Mouse (Mus musculus): ENCODE measurements around the gene Skiv2l. TPM values are rescaled to one million over a fixed set of nuclear protein-coding genes. Genes with fewer than 3 reads are reported as not detected.

The Skiv2l gene
- polyA plus RNA-seq, 1 experiment from 2014 or later: 39.2 TPM

GRCm38 (mm10) chr17:34881166-34881565 lies 31.2 kb upstream of the Skiv2l start:
- no peak overlapping the region for H3K27ac ChIP-seq (ENCODE audit: low read length)
- no peaks in the 10 kb centered on the region for H3K9me3 ChIP-seq (ENCODE audit: control insufficient read depth, low read length)
- no peaks in the 10 kb centered on the region for H3K36me3 ChIP-seq (ENCODE audit: control insufficient read depth, insufficient read depth, low read length)
- no peaks in the 10 kb centered on the region; the same call in 1 of the 2 replicates for H3K27me3 ChIP-seq (replicated peaks; ENCODE audit: control insufficient read depth, insufficient read depth, low read length)
- H3K4me1 ChIP-seq (ENCODE audit: control insufficient read depth, insufficient read depth, low read length): 0 out of 2 replicates have a peak, but pooled peaks cover 2% of the 10 kb centered on the region
- H3K4me2 ChIP-seq (ENCODE audit: low read depth, low read length): peak overlapping the region; percentile 50
- H3K4me3 ChIP-seq (ENCODE audit: low read length): peak overlapping the region; percentile 35
- peak overlapping the region; percentile 49 for H3K9ac ChIP-seq (ENCODE audit: low read depth, low read length)
- ATAC-seq: peak; percentile 19; the same call in 1 of the 2 replicates

GRCm38 (mm10) chr17:34879336-34879879 lies 29.4 kb upstream of the Skiv2l start, which contains the start of gene Zbtb12:
Zbtb12 (plus strand) TSS chr17:34879483.
- ATAC-seq: no peak
- Histone ChIP-seq H3K4me1 (ENCODE audit: control insufficient read depth, insufficient read depth, low read length) (0 out of 2 replicates have a peak, but pooled peaks cover 2% of the 10 kb centered on the region), H3K36me3 (ENCODE audit: control insufficient read depth, insufficient read depth, low read length) (no peaks in the 10 kb centered on the region), H3K27ac (ENCODE audit: low read length) (no peak within 1 kb of the TSS), H3K4me3 (ENCODE audit: low read length) (no peak within 1 kb of the TSS), H3K4me2 (ENCODE audit: low read depth, low read length) (no peak within 1 kb of the TSS), H3K9me3 (ENCODE audit: control insufficient read depth, low read length) (no peaks in the 10 kb centered on the region), H3K9ac (ENCODE audit: low read depth, low read length) (peak within 1 kb of the TSS; percentile 1; the same call in 1 of the 2 replicates), H3K27me3 (replicated peaks; ENCODE audit: control insufficient read depth, insufficient read depth, low read length) (no peaks in the 10 kb centered on the region; the same call in 1 of the 2 replicates)
- 55% methylated on average over 11 of the region's 11 CpGs for WGBS

GRCm38 (mm10) chr17:34874321-34874720 lies 24.3 kb upstream of the Skiv2l start:
- Histone ChIP-seq H3K4me1 (ENCODE audit: control insufficient read depth, insufficient read depth, low read length) (no peaks in the 10 kb centered on the region), H3K4me3 (ENCODE audit: low read length) (no peak overlapping the region), H3K27ac (ENCODE audit: low read length) (no peak overlapping the region), H3K9ac (ENCODE audit: low read depth, low read length) (no peak overlapping the region), H3K36me3 (ENCODE audit: control insufficient read depth, insufficient read depth, low read length) (no peaks in the 10 kb centered on the region), H3K9me3 (ENCODE audit: control insufficient read depth, low read length) (no peaks in the 10 kb centered on the region), H3K4me2 (ENCODE audit: low read depth, low read length) (no peak overlapping the region), H3K27me3 (replicated peaks; ENCODE audit: control insufficient read depth, insufficient read depth, low read length) (no peaks in the 10 kb centered on the region)
- 86% methylated on average over 6 of the region's 6 CpGs for WGBS
- no peak for ATAC-seq

GRCm38 (mm10) chr17:34865981-34866380 lies 16.0 kb upstream of the Skiv2l start:
- H3K4me3 ChIP-seq (ENCODE audit: low read length): no peak overlapping the region
- H3K27ac ChIP-seq (ENCODE audit: low read length): peak overlapping the region; percentile 10; the same call in 1 of the 2 replicates
- no peaks in the 10 kb centered on the region for H3K9me3 ChIP-seq (ENCODE audit: control insufficient read depth, low read length)
- H3K9ac ChIP-seq (ENCODE audit: low read depth, low read length): no peak overlapping the region
- no peak overlapping the region for H3K4me2 ChIP-seq (ENCODE audit: low read depth, low read length)
- H3K4me1 ChIP-seq (ENCODE audit: control insufficient read depth, insufficient read depth, low read length): peaks cover 10% of the 10 kb centered on the region; the same call in 1 of the 2 replicates
- no peak for ATAC-seq
- WGBS: 51% methylated on average over 7 of the region's 7 CpGs
- no peaks in the 10 kb centered on the region for H3K36me3 ChIP-seq (ENCODE audit: control insufficient read depth, insufficient read depth, low read length)
- H3K27me3 ChIP-seq (replicated peaks; ENCODE audit: control insufficient read depth, insufficient read depth, low read length): no peaks in the 10 kb centered on the region

- Histone ChIP-seq H3K9me3 (ENCODE audit: control insufficient read depth, low read length) (no peaks in the 10 kb centered on the region), H3K27me3 (replicated peaks; ENCODE audit: control insufficient read depth, insufficient read depth, low read length) (no peaks in the 10 kb centered on the region), H3K9ac (ENCODE audit: low read depth, low read length) (peak within 1 kb of the TSS; percentile 63), H3K4me1 (ENCODE audit: control insufficient read depth, insufficient read depth, low read length) (peaks cover 9% of the 10 kb centered on the region; the same call in 1 of the 2 replicates), H3K27ac (ENCODE audit: low read length) (peak within 1 kb of the TSS; percentile 89), H3K4me2 (ENCODE audit: low read depth, low read length) (peak within 1 kb of the TSS; percentile 55), H3K36me3 (ENCODE audit: control insufficient read depth, insufficient read depth, low read length) (no peaks in the 10 kb centered on the region; the same call in 1 of the 2 replicates), H3K4me3 (ENCODE audit: low read length) (peak within 1 kb of the TSS; percentile 40)
- ATAC-seq: peak; percentile 86
- 39% methylated on average over 8 of the region's 8 CpGs for WGBS
These were observed 12.5 kb upstream of the Skiv2l start, which contains the start of gene Cfb for GRCm38 (mm10) chr17:34862416-34863081. Cfb (minus strand) TSS chr17:34862518.

- no peaks in the 10 kb centered on the region; the same call in 1 of the 2 replicates for H3K36me3 ChIP-seq (ENCODE audit: control insufficient read depth, insufficient read depth, low read length)
- H3K4me1 ChIP-seq (ENCODE audit: control insufficient read depth, insufficient read depth, low read length): peaks cover 7% of the 10 kb centered on the region; the same call in 1 of the 2 replicates
- peak overlapping the region; percentile 40 for H3K4me3 ChIP-seq (ENCODE audit: low read length)
- peak overlapping the region; percentile 55 for H3K4me2 ChIP-seq (ENCODE audit: low read depth, low read length)
- ATAC-seq: peak; percentile 77
- no peaks in the 10 kb centered on the region for H3K27me3 ChIP-seq (replicated peaks; ENCODE audit: control insufficient read depth, insufficient read depth, low read length)
- 55% methylated on average over 13 of the region's 13 CpGs for WGBS
- H3K27ac ChIP-seq (ENCODE audit: low read length): peak overlapping the region; percentile 89
- H3K9me3 ChIP-seq (ENCODE audit: control insufficient read depth, low read length): no peaks in the 10 kb centered on the region
- H3K9ac ChIP-seq (ENCODE audit: low read depth, low read length): peak overlapping the region; percentile 63
These were observed 11.8 kb upstream of the Skiv2l start for GRCm38 (mm10) chr17:34861704-34862415.

GRCm38 (mm10) chr17:34860514-34860913 lies 10.5 kb upstream of the Skiv2l start:
- H3K4me1 ChIP-seq (ENCODE audit: control insufficient read depth, insufficient read depth, low read length): peaks cover 7% of the 10 kb centered on the region; the same call in 1 of the 2 replicates
- no peak overlapping the region for H3K4me3 ChIP-seq (ENCODE audit: low read length)
- no peak overlapping the region for H3K4me2 ChIP-seq (ENCODE audit: low read depth, low read length)
- H3K9ac ChIP-seq (ENCODE audit: low read depth, low read length): no peak overlapping the region
- 80% methylated on average over 9 of the region's 9 CpGs for WGBS
- peaks cover 3% of the 10 kb centered on the region; the same call in 1 of the 2 replicates for H3K36me3 ChIP-seq (ENCODE audit: control insufficient read depth, insufficient read depth, low read length)
- no peak for ATAC-seq
- no peaks in the 10 kb centered on the region for H3K27me3 ChIP-seq (replicated peaks; ENCODE audit: control insufficient read depth, insufficient read depth, low read length)
- H3K27ac ChIP-seq (ENCODE audit: low read length): no peak overlapping the region
- no peaks in the 10 kb centered on the region for H3K9me3 ChIP-seq (ENCODE audit: control insufficient read depth, low read length)

GRCm38 (mm10) chr17:34858670-34859069 lies 8.7 kb upstream of the Skiv2l start:
- ATAC-seq: no peak
- Histone ChIP-seq H3K4me2 (ENCODE audit: low read depth, low read length) (no peak overlapping the region), H3K27ac (ENCODE audit: low read length) (no peak overlapping the region), H3K27me3 (replicated peaks; ENCODE audit: control insufficient read depth, insufficient read depth, low read length) (no peaks in the 10 kb centered on the region), H3K4me1 (ENCODE audit: control insufficient read depth, insufficient read depth, low read length) (peaks cover 7% of the 10 kb centered on the region; the same call in 1 of the 2 replicates), H3K9ac (ENCODE audit: low read depth, low read length) (no peak overlapping the region), H3K36me3 (ENCODE audit: control insufficient read depth, insufficient read depth, low read length) (peaks cover 7% of the 10 kb centered on the region), H3K9me3 (ENCODE audit: control insufficient read depth, low read length) (no peaks in the 10 kb centered on the region), H3K4me3 (ENCODE audit: low read length) (no peak overlapping the region)
- WGBS: 78% methylated on average over 4 of the region's 4 CpGs

GRCm38 (mm10) chr17:34855825-34856224 lies 5.8 kb upstream of the Skiv2l start:
- ATAC-seq: peak; percentile 22; the same call in 1 of the 2 replicates

More at GRCm38 (mm10) chr17:34855825-34856224, 5.8 kb upstream of the Skiv2l start:
- peaks cover 10% of the 10 kb centered on the region; the same call in 1 of the 2 replicates for H3K4me1 ChIP-seq (ENCODE audit: control insufficient read depth, insufficient read depth, low read length)
- WGBS: 31% methylated on average over 3 of the region's 3 CpGs
- H3K4me2 ChIP-seq (ENCODE audit: low read depth, low read length): no peak overlapping the region
- peaks cover 12% of the 10 kb centered on the region for H3K36me3 ChIP-seq (ENCODE audit: control insufficient read depth, insufficient read depth, low read length)
- peak overlapping the region; percentile 20; the same call in 1 of the 2 replicates for H3K9ac ChIP-seq (ENCODE audit: low read depth, low read length)
- no peaks in the 10 kb centered on the region for H3K9me3 ChIP-seq (ENCODE audit: control insufficient read depth, low read length)
- no peak overlapping the region for H3K27ac ChIP-seq (ENCODE audit: low read length)
- no peaks in the 10 kb centered on the region for H3K27me3 ChIP-seq (replicated peaks; ENCODE audit: control insufficient read depth, insufficient read depth, low read length)
- no peak overlapping the region for H3K4me3 ChIP-seq (ENCODE audit: low read length)

All from intestine, embryonic 16.5 days (tissue).